Mouse (Mus musculus) C2C12 (cell line): ENCODE measurements around the gene Pcdh9. TPM values are rescaled to one million over a fixed set of nuclear protein-coding genes. Genes with fewer than 3 reads are reported as not detected.

Source experiments
- H3K27me3 ChIP-seq: one replicate; pipeline ENCODE4 v1.6.1; 2011; ENCODE audit not compliant: control insufficient read depth, insufficient read depth, insufficient read length
- H3K36me3 ChIP-seq: one replicate; pipeline ENCODE4 v1.6.1; 2011; ENCODE audit not compliant: control insufficient read depth, insufficient read depth
- H3K4me3 ChIP-seq: one replicate; pipeline ENCODE4 v1.5.1; 2011; ENCODE audit warnings: mild to moderate bottlenecking, control low read depth; ENCODE audit not compliant: poor library complexity, insufficient read depth, severe bottlenecking
- H3K79me2 ChIP-seq: one replicate; pipeline ENCODE4 v1.6.1; 2011; ENCODE audit not compliant: control insufficient read depth, insufficient read depth
- H3K79me3 ChIP-seq: one replicate; pipeline ENCODE4 v1.6.1; 2011; ENCODE audit warnings: low read depth, control low read depth
- H3ac ChIP-seq: one replicate; pipeline ENCODE3; 2011; ENCODE audit warnings: low read depth; ENCODE audit not compliant: control insufficient read depth, insufficient read length
- CEBPB ChIP-seq: IDR thresholded peaks from one replicate; pipeline ENCODE4 v1.6.1; 2011; ENCODE audit warnings: low read depth, mild to moderate bottlenecking, control low read depth, moderate library complexity
- CTCF ChIP-seq: IDR thresholded peaks from one replicate; pipeline ENCODE4 v1.5.1; 2011; ENCODE audit not compliant: control insufficient read depth, insufficient read depth, insufficient read length
- FOSL1 ChIP-seq: IDR thresholded peaks from one replicate; pipeline ENCODE4 v1.8.0; 2011; ENCODE audit warnings: mild to moderate bottlenecking, low read length; ENCODE audit not compliant: poor library complexity, insufficient read depth, severe bottlenecking
- MAX ChIP-seq: IDR thresholded peaks from one replicate; pipeline ENCODE4 v1.6.1; 2011; ENCODE audit warnings: mild to moderate bottlenecking, control low read depth
- MYOD1 ChIP-seq: IDR thresholded peaks from one replicate; pipeline ENCODE4 v1.6.1; 2011; ENCODE audit warnings: low read depth; ENCODE audit not compliant: control insufficient read depth, insufficient read length
- MYOG ChIP-seq: IDR thresholded peaks from one replicate; pipeline ENCODE4 v1.6.1; 2011; ENCODE audit not compliant: control insufficient read depth, insufficient read length; ENCODE audit errors: extremely low read depth
- USF1 ChIP-seq: IDR thresholded peaks from one replicate; pipeline ENCODE4 v1.6.1; 2011; ENCODE audit warnings: low read depth, mild to moderate bottlenecking, control low read depth, moderate library complexity
- polyA plus RNA-seq: library from polyadenylated mRNA; unstranded; fragments of >200 nt; fragmentation: generic; extraction: Trizol; gene quantifications from one replicate; pipeline ENCODE4 v1.2.1, GENCODE M21; 2012; ENCODE audit warnings: missing spikeins

Gene Pcdh9
- polyA plus RNA-seq, 1 experiment, result not detected

DNA sequence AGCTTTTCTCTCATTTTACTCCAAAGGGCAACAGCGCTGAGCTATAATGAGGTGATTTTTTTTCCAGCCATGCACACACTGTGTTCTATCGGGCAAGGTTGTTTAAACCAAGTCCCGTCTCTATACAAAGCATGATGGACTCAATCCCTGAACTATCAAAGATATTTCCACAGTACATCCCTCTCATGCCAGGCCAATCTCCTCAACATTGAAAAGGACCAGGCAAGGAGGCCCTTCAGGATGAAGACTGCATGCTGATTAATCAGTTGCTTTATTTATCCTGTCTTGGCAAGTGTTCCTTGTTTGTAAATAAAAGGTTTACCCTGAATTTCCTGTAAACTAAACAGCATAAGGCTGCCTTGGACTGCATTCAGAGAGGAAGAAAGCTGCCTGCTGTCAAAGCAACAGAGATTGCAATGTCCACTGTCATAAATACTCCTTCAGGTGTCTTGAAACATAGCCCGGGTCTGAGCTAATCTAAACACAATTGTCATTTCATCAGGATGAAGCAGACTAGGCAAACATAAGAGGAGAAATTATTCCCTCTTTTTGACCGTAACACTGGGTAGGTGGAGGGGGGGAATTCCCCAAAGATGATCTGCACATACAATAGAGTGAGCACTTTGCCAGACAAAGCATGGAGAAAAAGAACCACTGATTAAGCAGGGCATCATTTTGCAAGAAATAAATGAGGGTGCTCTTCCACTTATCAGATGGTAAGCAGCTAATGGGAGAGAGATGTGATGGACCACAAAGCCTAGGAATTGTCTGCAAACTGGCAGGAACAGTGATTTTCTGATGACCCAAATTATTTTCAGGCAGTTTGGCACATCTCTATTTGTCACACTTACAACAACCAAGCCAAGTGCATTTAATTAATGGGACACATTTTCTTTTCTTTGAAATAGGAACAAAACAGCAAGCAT, 822.8 kb downstream of the Pcdh9 start:
- Histone ChIP-seq H3K36me3 (no peaks in the 10 kb centered on the region), H3K4me3 (no peak overlapping the region), H3K79me3 (no peaks in the 10 kb centered on the region), H3K27me3 (no peaks in the 10 kb centered on the region), H3K79me2 (no peaks in the 10 kb centered on the region), H3ac (no peak overlapping the region)
- no peak for TF ChIP-seq MAX
- TF ChIP-seq CEBPB, result no peak

GRCm38 (mm10) chr14:93066732-93067410, 823.6 kb downstream of the Pcdh9 start:
- TF ChIP-seq CTCF, result no peak
- no peak for TF ChIP-seq USF1
- no peak for TF ChIP-seq FOSL1
- TF ChIP-seq MYOD1, result no peak
- no peak for TF ChIP-seq MYOG
- no peak for TF ChIP-seq CEBPB
- no peak for TF ChIP-seq MAX
- Histone ChIP-seq H3K4me3 (no peak overlapping the region), H3K79me2 (no peaks in the 10 kb centered on the region), H3ac (no peak overlapping the region), H3K36me3 (no peaks in the 10 kb centered on the region), H3K79me3 (no peaks in the 10 kb centered on the region), H3K27me3 (no peaks in the 10 kb centered on the region)

DNA sequence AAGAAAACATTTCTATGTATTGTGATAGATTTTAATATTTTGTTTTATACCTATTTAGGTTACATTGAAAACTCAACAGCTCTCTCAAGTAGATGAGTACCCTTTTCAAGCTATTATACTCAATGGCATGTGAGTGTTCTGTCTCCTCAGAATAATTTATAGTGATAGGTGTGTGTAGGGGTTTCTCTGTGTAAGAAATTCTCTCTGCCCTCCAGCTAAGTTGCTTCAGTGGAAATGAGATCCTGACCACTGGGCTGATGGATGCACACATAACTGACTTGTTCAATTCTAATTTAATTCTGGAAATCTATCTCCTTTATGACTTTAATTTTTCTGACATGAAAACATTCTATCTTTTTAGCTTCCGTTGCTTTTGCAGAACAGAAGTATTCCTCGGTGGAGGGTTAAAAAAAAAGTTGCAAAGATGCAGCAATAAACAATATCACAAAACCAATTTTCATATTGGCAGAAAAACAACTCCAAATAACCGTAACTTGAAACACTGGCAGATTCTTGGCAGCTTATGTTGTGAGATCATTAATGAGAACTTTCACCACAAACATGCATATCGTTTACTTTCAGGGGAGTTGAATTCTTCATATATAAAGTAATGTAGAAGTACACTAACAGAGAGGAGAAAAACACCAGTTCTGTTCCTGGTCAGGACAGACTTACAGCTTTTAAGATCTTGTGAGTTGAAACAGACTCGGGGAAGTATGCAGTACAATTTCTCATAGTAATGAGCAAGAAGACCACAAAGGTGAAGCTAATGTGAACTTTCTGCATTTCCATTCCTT, 828.5 kb downstream of the Pcdh9 start:
- Histone ChIP-seq H3K4me3 (no peak overlapping the region), H3K36me3 (no peaks in the 10 kb centered on the region), H3K79me2 (no peaks in the 10 kb centered on the region), H3ac (no peak overlapping the region), H3K79me3 (no peaks in the 10 kb centered on the region), H3K27me3 (no peaks in the 10 kb centered on the region)
- TF ChIP-seq MYOG, result no peak
- TF ChIP-seq MAX, result no peak
- TF ChIP-seq USF1, result no peak

- Histone ChIP-seq H3K27me3 (no peaks in the 10 kb centered on the region), H3K79me2 (no peaks in the 10 kb centered on the region), H3K4me3 (no peak overlapping the region), H3K36me3 (no peaks in the 10 kb centered on the region), H3ac (no peak overlapping the region), H3K79me3 (no peaks in the 10 kb centered on the region)
- TF ChIP-seq CTCF (no peak), FOSL1 (no peak), MYOD1 (no peak), CEBPB (no peak), MYOG (no peak), USF1 (no peak), MAX (no peak)
Observed at GRCm38 (mm10) chr14:93058799-93059198, 831.7 kb downstream of the Pcdh9 start.

GRCm38 (mm10) chr14:93055997-93056396, 834.5 kb downstream of the Pcdh9 start:
- Histone ChIP-seq H3K36me3 (no peaks in the 10 kb centered on the region), H3K79me3 (no peaks in the 10 kb centered on the region), H3ac (no peak overlapping the region), H3K27me3 (no peaks in the 10 kb centered on the region), H3K79me2 (no peaks in the 10 kb centered on the region), H3K4me3 (no peak overlapping the region)
- TF ChIP-seq CEBPB (no peak), MYOD1 (no peak), MYOG (no peak), MAX (no peak), USF1 (no peak), FOSL1 (no peak), CTCF (no peak)
